Mouse (Mus musculus): ENCODE results near the gene Pla1a. TPM values are rescaled to one million over a fixed set of nuclear protein-coding genes. Genes with fewer than 3 reads are reported as not detected.
A peak's percentile ranks its signal among the peaks of the same experiment; 100 is the strongest.

The Pla1a gene
- polyA plus RNA-seq, 1 experiment: 14.4 TPM

DNA sequence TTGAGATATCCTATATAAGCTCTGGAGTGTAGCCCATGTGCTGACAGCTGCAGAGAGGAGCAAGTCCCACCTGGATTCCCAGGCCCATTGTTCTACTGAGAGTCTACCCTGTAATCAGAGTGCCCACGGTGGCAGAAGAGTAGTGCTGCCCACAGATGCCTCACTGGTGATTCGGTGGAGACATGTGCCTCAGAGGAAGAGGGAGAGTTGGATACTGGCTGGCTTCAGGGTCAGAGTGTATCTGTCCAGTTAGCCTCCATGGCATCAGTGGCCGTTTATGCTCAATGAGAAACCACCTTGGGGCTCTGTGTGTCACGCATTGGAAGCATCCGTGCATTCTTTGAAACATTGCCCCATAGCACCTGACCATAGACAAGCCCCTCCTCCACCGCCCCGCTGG, 69.3 kb downstream of the Pla1a start:
- H3K4me1 ChIP-seq (ENCODE audit: control insufficient read depth, insufficient read depth, insufficient read length, low read length): peaks cover 10% of the 10 kb centered on the region; the same call in 1 of the 2 replicates

DNA sequence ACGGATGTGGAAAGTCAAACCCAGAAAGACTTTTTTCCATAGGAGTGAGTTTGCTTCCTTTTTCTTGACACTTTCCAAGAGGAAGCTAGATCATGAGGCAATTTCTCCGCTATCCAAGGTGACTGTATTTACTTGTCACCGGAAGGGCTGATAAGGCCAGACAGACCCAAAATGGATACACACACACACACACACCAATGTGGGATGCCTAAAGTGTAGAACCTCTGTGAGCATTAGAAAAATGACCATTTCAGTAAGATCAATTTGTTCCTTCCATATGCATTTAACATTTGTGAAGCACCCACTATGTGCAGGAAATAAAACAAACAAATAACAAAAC, 69.7 kb downstream of the Pla1a start:
- Histone ChIP-seq H3K4me1 (ENCODE audit: control insufficient read depth, insufficient read depth, insufficient read length, low read length) (peaks cover 10% of the 10 kb centered on the region; the same call in 1 of the 2 replicates), H3K4me3 (ENCODE audit: insufficient read depth, low read depth, low read length) (peak overlapping the region; percentile 49), H3K27ac (replicated peaks; ENCODE audit: low read depth, low read length) (no peak overlapping the region)

More for the DNA sequence above, 69.3 kb downstream of the Pla1a start:
- peak overlapping the region; percentile 49 for H3K4me3 ChIP-seq (ENCODE audit: insufficient read depth, low read depth, low read length)
- no peak overlapping the region for H3K27ac ChIP-seq (replicated peaks; ENCODE audit: low read depth, low read length)

DNA sequence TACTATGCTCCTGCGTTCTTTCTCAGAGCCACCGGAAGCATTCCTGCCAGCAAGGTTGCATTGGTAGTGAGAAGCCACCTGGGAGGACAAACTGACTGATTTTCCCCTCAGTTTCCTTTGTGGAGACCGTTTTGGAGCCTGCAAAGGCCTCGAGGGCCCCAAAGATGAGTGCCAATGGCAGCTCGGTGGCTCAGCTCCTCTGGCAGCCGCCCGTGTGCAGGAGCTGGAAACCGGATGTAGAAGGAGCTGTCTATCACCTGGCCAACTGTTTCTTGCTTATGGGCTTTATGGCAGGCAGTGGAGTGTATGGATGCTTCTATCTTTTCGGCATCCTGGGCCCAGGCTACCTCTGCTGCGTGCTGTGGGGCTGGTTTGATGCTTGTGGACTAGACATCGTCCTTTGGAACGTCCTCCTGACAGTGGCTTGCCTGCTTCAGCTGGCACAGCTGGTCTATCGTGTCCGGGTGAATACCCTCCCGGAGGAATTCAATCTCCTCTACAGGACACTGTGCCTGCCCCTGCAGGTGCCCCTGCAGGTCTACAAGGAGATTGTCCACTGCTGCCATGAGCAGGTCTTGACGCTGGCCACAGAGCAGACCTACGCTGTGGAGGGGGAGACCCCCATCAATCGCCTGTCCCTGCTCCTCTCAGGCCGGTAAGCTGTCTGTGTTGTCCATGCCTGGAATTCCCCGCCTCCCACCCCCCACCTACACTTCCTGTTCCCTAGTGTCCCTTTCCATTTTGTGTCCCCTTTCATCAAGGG, 70.3 kb downstream of the Pla1a start:
- Histone ChIP-seq H3K4me3 (ENCODE audit: insufficient read depth, low read depth, low read length) (peak overlapping the region; percentile 49), H3K4me1 (ENCODE audit: control insufficient read depth, insufficient read depth, insufficient read length, low read length) (peaks cover 10% of the 10 kb centered on the region; the same call in 1 of the 2 replicates), H3K27ac (replicated peaks; ENCODE audit: low read depth, low read length) (peak overlapping the region; percentile 63)

DNA sequence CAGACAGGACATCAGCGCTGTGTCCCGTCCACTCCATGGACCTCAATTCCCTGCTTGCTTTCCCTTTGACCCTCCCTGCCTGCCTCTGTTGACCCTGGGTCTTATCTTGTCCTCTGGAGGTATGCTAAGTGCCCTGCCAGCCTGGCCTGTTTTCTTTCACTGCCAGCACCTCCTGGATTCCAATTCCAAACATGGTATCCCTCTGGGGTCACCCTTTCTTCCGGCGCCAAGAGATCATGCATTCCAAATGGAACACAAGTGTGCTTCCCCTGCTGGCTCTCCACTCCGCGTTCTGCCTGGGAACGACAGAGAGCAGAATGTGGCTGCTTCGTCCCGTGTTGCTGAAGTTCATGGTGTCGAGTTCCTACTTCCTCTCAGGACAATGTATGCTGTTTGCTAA, 71.0 kb downstream of the Pla1a start, which contains the start of gene Popdc2:
Popdc2 (plus strand) TSS at position 277 of the 400 bp plus-strand sequence.
- peak within 1 kb of the TSS; percentile 63 for H3K27ac ChIP-seq (replicated peaks; ENCODE audit: low read depth, low read length)

DNA sequence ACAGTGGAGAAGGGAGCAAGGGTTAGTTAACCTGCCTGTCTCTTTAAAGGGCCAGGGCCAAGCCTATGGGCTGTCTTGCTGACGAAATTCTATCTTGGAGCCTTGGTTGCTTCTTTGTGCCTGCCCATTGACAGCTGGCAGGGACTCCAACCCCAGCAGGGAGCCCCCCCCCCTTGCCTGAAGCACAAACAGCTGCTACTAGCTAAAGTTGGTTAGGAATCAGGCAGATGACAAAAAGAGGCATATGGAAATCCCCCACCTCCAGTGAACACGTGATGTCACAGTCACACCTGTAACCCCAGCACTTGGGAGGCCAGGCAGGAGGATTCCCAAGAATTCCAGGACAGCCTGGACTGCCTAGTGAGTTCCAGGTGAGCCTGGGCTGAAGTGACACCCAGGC, 72.6 kb downstream of the Pla1a start:
- H3K4me3 ChIP-seq (ENCODE audit: insufficient read depth, low read depth, low read length): no peak overlapping the region
- H3K27ac ChIP-seq (replicated peaks; ENCODE audit: low read depth, low read length): no peak overlapping the region
- H3K4me1 ChIP-seq (ENCODE audit: control insufficient read depth, insufficient read depth, insufficient read length, low read length): peaks cover 10% of the 10 kb centered on the region; the same call in 1 of the 2 replicates

More for the DNA sequence above, 71.0 kb downstream of the Pla1a start, which contains the start of gene Popdc2:
- peaks cover 10% of the 10 kb centered on the region; the same call in 1 of the 2 replicates for H3K4me1 ChIP-seq (ENCODE audit: control insufficient read depth, insufficient read depth, insufficient read length, low read length)
- H3K4me3 ChIP-seq (ENCODE audit: insufficient read depth, low read depth, low read length): peak within 1 kb of the TSS; percentile 49

DNA sequence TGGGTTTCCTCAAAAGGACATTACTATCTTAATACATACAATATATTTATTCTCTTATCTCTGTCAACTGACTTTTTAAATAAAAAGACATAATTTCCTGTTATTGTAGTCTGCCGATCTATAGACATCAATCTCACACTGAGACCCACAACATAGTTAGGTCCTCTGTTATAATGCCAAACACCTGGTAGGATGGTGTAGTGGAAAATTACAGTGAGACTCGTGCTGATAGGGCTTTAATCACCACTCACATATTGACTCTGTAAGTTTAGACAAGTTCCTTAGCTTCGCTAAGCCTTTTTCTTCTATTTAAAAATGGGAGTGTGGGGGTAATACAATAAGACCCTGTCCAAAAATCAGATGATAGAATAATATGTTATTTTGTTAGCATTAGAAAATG, 73.1 kb downstream of the Pla1a start:
- Histone ChIP-seq H3K27ac (replicated peaks; ENCODE audit: low read depth, low read length) (no peak overlapping the region), H3K4me1 (ENCODE audit: control insufficient read depth, insufficient read depth, insufficient read length, low read length) (peaks cover 10% of the 10 kb centered on the region; the same call in 1 of the 2 replicates), H3K4me3 (ENCODE audit: insufficient read depth, low read depth, low read length) (no peak overlapping the region)

DNA sequence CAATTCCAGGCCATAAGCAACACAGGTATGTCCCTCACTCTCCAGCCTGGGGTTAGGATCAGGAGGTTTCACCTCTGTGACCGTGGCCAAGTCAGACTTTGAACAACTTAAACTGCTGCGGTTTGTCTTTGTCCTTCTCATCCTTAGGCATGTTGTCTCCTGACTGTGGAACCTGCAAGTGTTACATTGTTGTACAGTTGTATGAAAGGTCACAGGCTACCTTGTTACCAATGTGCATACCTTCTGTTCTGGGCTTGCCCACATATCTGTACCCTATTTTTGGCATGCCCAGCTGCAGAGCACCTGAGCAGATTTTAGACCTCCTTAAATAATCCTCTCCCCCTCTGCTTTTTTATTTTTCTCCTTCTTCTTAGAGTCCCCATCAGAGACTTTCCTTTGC, 73.7 kb downstream of the Pla1a start:
- Histone ChIP-seq H3K27ac (replicated peaks; ENCODE audit: low read depth, low read length) (no peak overlapping the region), H3K4me3 (ENCODE audit: insufficient read depth, low read depth, low read length) (no peak overlapping the region), H3K4me1 (ENCODE audit: control insufficient read depth, insufficient read depth, insufficient read length, low read length) (peaks cover 10% of the 10 kb centered on the region; the same call in 1 of the 2 replicates)

DNA sequence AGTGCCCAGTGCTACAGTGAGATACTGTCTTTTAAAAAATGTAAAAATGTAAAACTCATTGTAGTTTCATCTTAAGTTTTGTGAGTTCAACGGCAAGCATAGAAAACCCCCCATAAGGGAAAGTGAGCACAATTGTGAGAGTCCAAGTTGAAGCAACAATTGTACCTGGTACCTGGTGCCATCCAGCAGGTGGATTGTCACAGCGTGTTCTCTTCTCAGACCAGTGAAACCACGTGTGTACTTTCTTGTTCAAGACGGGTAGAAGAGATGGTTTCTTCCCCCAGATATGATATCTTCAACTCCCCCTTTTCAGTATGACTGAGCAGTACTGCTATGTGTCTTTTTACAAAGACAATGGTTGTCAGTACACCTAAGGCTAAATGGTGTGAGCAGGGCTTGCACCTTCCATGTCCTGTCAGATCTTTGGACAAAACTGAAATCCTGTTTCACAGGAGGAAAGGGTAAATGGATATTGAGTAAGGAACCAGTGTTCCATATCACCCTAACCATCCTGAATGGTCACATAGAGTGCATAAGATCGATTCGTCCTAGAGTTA, 74.6 kb downstream of the Pla1a start:
- H3K4me3 ChIP-seq (ENCODE audit: insufficient read depth, low read depth, low read length): no peak overlapping the region
- H3K4me1 ChIP-seq (ENCODE audit: control insufficient read depth, insufficient read depth, insufficient read length, low read length): 0 out of 2 replicates have a peak, but pooled peaks cover 4% of the 10 kb centered on the region
- H3K27ac ChIP-seq (replicated peaks; ENCODE audit: low read depth, low read length): no peak overlapping the region

DNA sequence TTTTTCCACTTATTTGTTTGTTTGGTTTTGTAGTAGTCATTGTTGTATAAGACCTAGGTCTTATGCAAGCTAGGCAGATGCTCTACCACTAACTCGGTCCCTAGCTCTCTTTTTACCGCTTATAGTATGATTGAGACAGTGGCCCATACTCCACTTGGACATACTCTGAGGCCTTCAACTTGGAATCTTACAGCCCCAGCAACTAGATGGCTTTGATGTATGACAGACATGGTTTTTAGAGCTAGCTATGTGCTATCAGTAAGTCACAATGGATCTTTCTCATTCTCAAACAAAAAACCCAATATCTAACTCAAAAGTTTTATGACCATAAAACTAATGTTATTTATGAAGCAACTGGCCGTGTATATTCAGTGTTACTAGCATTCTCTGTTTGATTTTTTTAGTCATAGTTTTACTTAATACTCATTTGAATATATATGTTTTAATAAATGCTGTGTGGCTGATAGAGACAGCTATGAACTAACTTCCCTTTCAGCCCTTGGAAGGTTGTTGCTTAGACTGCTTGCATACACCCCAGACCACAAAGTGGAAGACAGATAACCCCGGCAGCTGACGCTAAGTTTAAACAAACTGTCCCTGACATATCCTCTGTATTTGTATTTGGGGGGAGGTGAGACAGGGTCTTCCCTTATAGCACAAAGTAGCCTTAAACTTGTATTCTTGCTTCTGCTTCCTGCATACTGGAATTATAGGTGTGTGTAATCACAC, 78.6 kb downstream of the Pla1a start:
- Histone ChIP-seq H3K4me1 (ENCODE audit: control insufficient read depth, insufficient read depth, insufficient read length, low read length) (no peaks in the 10 kb centered on the region), H3K4me3 (ENCODE audit: insufficient read depth, low read depth, low read length) (no peak overlapping the region), H3K27ac (replicated peaks; ENCODE audit: low read depth, low read length) (no peak overlapping the region)

DNA sequence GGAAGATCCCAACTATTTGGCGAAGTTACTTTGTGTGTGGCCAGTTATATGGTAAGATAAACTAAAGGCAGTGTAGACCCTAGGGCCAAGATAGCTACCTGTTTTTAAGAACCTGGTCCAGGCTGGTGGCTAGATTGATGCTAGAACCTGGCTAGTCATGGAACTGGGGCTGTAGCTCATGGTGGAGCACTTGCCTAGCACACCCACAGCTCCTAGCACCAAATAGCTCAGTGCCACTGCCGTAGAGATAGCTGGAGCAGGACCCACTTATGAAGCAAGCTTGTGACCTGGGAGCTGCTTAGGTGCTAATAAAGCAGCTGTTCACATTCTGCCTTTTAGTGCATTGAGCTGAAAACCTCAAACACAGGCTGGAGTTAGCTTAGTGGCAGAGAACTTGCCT, 79.3 kb downstream of the Pla1a start:
- H3K4me3 ChIP-seq (ENCODE audit: insufficient read depth, low read depth, low read length): no peak overlapping the region
- peak overlapping the region; percentile 1; the same call in 1 of the 2 replicates for H3K27ac ChIP-seq (replicated peaks; ENCODE audit: low read depth, low read length)
- H3K4me1 ChIP-seq (ENCODE audit: control insufficient read depth, insufficient read depth, insufficient read length, low read length): no peaks in the 10 kb centered on the region

DNA sequence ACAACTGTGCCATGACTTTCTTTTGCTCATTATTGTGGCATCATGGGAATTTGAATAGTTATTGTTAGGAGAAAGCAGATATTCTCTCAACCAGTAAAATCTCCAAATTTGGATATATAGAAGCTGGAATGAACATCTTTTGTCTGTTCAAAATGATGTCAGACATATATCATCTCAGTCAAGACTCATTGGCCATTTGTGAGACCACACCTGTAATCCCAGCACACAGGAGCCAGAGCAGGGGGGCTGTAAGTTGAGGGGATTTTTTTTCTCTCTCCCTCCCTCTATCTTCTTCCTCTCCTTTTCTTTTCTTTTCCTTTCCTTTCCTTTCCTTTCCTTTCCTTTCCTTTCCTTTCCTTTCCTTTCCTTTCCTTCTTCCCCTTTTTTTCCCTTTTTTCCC, 80.1 kb downstream of the Pla1a start:
- peaks cover 4% of the 10 kb centered on the region; the same call in 1 of the 2 replicates for H3K4me1 ChIP-seq (ENCODE audit: control insufficient read depth, insufficient read depth, insufficient read length, low read length)
- no peak overlapping the region for H3K4me3 ChIP-seq (ENCODE audit: insufficient read depth, low read depth, low read length)
- 0 out of 2 replicates have a peak overlapping the region, but pooled peaks have one; percentile 68 for H3K27ac ChIP-seq (replicated peaks; ENCODE audit: low read depth, low read length)

DNA sequence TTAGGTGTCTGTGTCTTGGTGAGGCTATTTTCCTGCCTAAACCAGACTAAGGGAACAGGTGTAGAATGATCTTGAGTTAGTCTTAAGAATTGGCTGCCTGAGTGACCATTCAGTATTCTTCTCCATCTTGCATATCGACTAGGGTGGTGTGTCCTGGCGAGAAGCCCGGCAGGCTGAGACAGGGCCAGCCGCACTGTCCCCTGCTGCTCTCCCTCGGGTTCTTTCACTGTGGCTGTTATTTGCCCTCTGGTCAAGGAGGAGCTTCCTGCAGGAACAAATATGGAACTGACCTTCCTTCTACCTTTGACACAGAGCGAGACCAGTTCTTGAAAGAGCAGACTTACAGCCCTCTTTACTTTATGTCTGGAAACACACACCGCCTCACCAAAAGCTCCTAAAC, 80.9 kb downstream of the Pla1a start:
- Histone ChIP-seq H3K27ac (replicated peaks; ENCODE audit: low read depth, low read length) (peak overlapping the region; percentile 97), H3K4me1 (ENCODE audit: control insufficient read depth, insufficient read depth, insufficient read length, low read length) (peaks cover 4% of the 10 kb centered on the region; the same call in 1 of the 2 replicates), H3K4me3 (ENCODE audit: insufficient read depth, low read depth, low read length) (no peak overlapping the region)

DNA sequence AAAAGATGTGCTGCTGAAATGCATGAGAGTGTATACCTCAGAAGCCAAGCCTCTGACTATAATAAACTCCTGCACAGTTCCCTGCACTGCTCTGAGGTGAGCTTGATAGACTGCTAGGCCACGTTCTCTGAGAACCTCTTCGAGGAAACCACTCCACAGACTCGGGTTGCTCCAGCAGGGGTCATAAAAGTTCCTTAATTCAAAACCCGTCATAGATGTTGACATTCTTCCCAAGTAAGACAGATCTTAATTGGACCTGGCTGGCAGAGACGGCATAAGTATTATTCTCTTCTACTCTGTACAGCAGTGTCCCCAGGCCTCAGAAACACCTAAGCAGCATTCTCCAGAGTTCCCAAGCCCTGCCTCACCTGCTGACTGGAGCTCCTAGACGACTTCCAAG, 82.0 kb downstream of the Pla1a start:
- H3K27ac ChIP-seq (replicated peaks; ENCODE audit: low read depth, low read length): no peak overlapping the region
- no peak overlapping the region for H3K4me3 ChIP-seq (ENCODE audit: insufficient read depth, low read depth, low read length)
- H3K4me1 ChIP-seq (ENCODE audit: control insufficient read depth, insufficient read depth, insufficient read length, low read length): peaks cover 4% of the 10 kb centered on the region; the same call in 1 of the 2 replicates

DNA sequence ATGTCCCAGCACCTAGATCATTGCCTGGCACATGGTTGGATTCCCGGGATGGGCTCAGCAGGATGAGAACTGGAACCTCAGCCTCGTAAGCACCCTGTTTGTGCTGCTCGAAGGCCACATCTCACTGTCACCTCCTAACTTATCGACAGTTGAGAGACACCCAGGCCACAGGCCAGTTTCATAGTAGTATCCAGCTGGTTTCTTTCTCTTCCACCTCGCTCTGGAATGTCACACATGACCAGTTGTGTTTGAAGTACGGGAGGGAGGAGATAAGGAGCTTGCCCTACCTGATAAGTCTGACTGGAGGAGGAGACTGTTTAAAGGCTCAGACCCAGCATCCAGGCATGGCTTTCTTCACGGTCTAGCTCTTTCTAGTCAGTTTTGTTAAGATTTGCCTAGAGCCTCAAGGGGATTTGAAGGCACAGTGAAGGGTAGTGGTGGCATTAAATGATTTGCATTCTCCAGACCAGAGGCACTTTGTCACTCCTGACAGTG, 82.5 kb downstream of the Pla1a start:
- Histone ChIP-seq H3K4me3 (ENCODE audit: insufficient read depth, low read depth, low read length) (no peak overlapping the region), H3K4me1 (ENCODE audit: control insufficient read depth, insufficient read depth, insufficient read length, low read length) (peaks cover 4% of the 10 kb centered on the region; the same call in 1 of the 2 replicates), H3K27ac (replicated peaks; ENCODE audit: low read depth, low read length) (peak overlapping the region; percentile 48; the same call in 1 of the 2 replicates)

DNA sequence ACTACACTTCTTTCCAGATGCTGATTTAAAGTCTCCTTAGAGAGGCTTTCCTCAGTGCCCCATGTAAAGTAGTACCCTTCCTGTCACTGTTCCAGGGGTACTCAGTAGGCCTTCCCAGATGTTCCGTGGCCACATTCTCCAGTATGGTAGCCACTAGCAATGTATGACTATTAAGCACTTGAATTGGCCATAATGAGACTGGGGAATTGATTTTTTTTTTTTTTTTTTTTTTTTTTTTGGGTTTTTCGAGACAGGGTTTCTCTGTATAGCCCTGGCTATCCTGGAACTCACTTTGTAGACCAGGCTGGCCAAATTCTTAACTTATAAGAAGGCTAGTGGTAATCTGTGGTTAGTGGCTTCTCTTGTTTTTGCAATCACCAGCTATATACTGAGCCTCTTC, 83.1 kb downstream of the Pla1a start:
- Histone ChIP-seq H3K4me3 (ENCODE audit: insufficient read depth, low read depth, low read length) (no peak overlapping the region), H3K4me1 (ENCODE audit: control insufficient read depth, insufficient read depth, insufficient read length, low read length) (peaks cover 4% of the 10 kb centered on the region; the same call in 1 of the 2 replicates)

More for the DNA sequence above, 83.1 kb downstream of the Pla1a start:
- H3K27ac ChIP-seq (replicated peaks; ENCODE audit: low read depth, low read length): no peak overlapping the region

Measured in brown adipose tissue, adult 24 weeks (tissue).